Mouse (Mus musculus) left cerebral cortex, adult 2 months (tissue): ENCODE data around the gene Dhx16. TPM values are rescaled to one million over a fixed set of nuclear protein-coding genes. Genes with fewer than 3 reads are reported as not detected.
"Not testable (repeated sequence)": the region's sequence is repeated elsewhere in the genome, so short reads cannot be mapped to it uniquely, and the experiment has no call there.

Experiments used
- DNase-seq, 2 experiments: peaks; one replicate each; pipeline ENCODE4 v3.0.0; 2021 to 2022; ENCODE audit warnings: low spot score in 2 of 2, mixed read lengths in 1 of 2; ENCODE audit errors: extremely low spot score in 1 of 2
- H3K27ac ChIP-seq: fragments of 200-600 bp; 2 replicates; pipeline ENCODE4 v1.8.1; 2022
- H3K4me3 ChIP-seq: fragments of 200-600 bp; 2 replicates; pipeline ENCODE4 v1.8.1; 2022
- CTCF ChIP-seq: fragments of 200-600 bp; IDR thresholded peaks from 2 replicates; pipeline ENCODE4 v1.8.1; 2022; ENCODE audit warnings: antibody characterized with exemption, mild to moderate bottlenecking, moderate library complexity
- intact Hi-C: fragments of 180-260 bp; cut with DNase I; formaldehyde crosslinking; loops from one replicate; pipeline ENCODE4 v1.15.1; 2025
- microRNA-seq, 2 experiments: library from miRNA; unstranded; fragments of <30 nt; microRNA quantifications; one replicate each; pipeline ENCODE4 v1.2.0; 2021
- total RNA-seq, 2 experiments: library from RNA; stranded (reverse); gene quantifications; 2 replicates each; pipeline ENCODE4 v1.2.3; 2021

Gene Dhx16
- total RNA-seq, 2 experiments from 2014 or later: 30.0 to 39.7 TPM

DNA sequence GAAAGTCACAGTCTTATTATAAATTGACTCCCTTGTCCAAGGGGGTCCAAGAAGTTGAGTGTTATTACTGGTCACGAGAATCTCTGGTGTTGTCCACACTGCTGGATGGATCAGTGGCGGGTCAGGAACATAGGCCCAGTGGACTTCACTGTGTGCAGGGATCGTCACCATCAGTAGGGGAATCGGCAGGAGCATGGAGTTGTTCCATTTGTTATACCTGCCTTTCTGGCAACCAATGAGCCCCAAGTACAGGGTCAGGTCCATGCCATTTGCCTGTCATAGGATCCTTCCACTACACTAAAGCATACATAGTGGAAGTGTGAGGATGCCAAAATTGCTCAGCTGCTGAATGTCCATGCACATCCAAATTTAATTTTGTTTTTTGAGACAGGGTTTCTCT lies 53.0 kb downstream of the Dhx16 start:
- H3K27ac ChIP-seq: no peak overlapping the region
- intact Hi-C loops: loop anchor here (10.0 kb wide), 1 partner anchor 132 kb away; no protein-coding TSS in a partner anchor
- H3K4me3 ChIP-seq: no peak overlapping the region
- no peak for DNase-seq
- TF ChIP-seq CTCF: no peak

DNA sequence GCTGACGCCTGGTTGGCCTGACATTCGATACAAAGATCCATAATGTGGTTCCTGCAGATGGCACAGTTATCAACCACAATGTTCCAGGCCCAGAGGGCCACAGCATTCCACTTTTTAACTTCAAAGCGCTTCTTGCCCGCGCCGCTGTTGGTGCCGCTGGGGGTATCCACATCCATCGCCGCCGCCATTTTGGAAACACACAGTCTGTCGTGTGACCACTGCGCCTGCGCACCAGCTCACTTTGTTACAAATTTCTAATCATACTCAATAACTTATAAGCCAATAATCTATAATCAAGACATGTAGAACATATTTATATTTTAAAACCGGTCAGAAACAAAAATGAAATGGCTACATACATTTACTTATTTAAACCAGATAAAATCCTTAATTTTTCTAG lies 56.1 kb downstream of the Dhx16 start:
- not testable (repeated sequence) for H3K4me3 ChIP-seq, DNase-seq, H3K27ac ChIP-seq
- intact Hi-C loops: loop anchor here (5.0 to 10.0 kb wide), 3 partner anchors 37 to 257 kb away; partner anchors contain the start of gene H2-T3

- DNase-seq: no peak
- H3K27ac ChIP-seq: no peak overlapping the region
- TF ChIP-seq CTCF: peak; percentile 85
- intact Hi-C loops: loop anchor here (1.0 to 10.0 kb wide), 4 partner anchors 34 to 254 kb away; partner anchors contain the start of gene H2-T3
- H3K4me3 ChIP-seq: no peak overlapping the region
Measured at GRCm38 (mm10) chr17:35937700-35938348, 58.2 kb downstream of the Dhx16 start.

- no peak for TF ChIP-seq CTCF
- intact Hi-C loops: loop anchor here (5.0 to 10.0 kb wide), 3 partner anchors 33 to 253 kb away; partner anchors contain the start of gene H2-T3
- Histone ChIP-seq H3K4me3 (no peak overlapping the region), H3K27ac (no peak overlapping the region)
- DNase-seq: no peak
Measured at GRCm38 (mm10) chr17:35939108-35939507, 59.5 kb downstream of the Dhx16 start.

GRCm38 (mm10) chr17:35939941-35940340 lies 60.3 kb downstream of the Dhx16 start:
- H3K27ac ChIP-seq: no peak overlapping the region
- H3K4me3 ChIP-seq: no peak overlapping the region
- intact Hi-C loops: loop anchor here (5.0 to 10.0 kb wide), 3 partner anchors 32 to 252 kb away; partner anchors contain the start of gene H2-T3
- TF ChIP-seq CTCF: no peak
- no peak for DNase-seq

Small RNA genes lying within 50 kb of the gene (microRNA-seq; reads per million reads assigned to microRNA genes)
- gene Gm28033 (0.24 to 0.73 reads per million in 2 experiments), gene Mir1894 (0.24 to 0.49 reads per million in 2 experiments)

Other genes with a start within 250 kb of the Dhx16 start
- not detected for gene Mucl3, start 236.1 kb upstream of the Dhx16 start, total RNA-seq
- gene Vars2, start 212.2 kb upstream of the Dhx16 start, total RNA-seq: 10 to 100 TPM; 33.2 to 42.6 TPM
- 10 to 100 TPM; 34.5 to 35.9 TPM for gene Gtf2h4, start 206.1 kb upstream of the Dhx16 start, total RNA-seq
- 10 to 100 TPM; 47.2 to 47.8 TPM for gene Ddr1, start 175.2 kb upstream of the Dhx16 start, total RNA-seq
- 10 to 100 TPM; 14.7 to 17.5 TPM for gene Ier3, start 58.1 kb upstream of the Dhx16 start, total RNA-seq
- gene Flot1, start 56.6 kb upstream of the Dhx16 start, total RNA-seq: 100 to 1,000 TPM; 137 to 144 TPM
- 100 to 1,000 TPM; 417 to 433 TPM for gene Tubb5, start 41.5 kb upstream of the Dhx16 start, total RNA-seq
- 10 to 100 TPM; 14.6 to 17.8 TPM for gene Mdc1, start 38.3 kb upstream of the Dhx16 start, total RNA-seq
- 1 to 10 TPM; 2.1 to 4.1 TPM for gene Nrm, start 18.5 kb upstream of the Dhx16 start, total RNA-seq
- 10 to 100 TPM in 1 of 2 experiments, 1 to 10 TPM in 1; 8.5 to 10.8 TPM for gene Ppp1r18, start 14.2 kb upstream of the Dhx16 start, total RNA-seq
- 10 to 100 TPM; 58.9 to 59.3 TPM for gene 2310061I04Rik, start 17.6 kb downstream of the Dhx16 start, total RNA-seq
- 10 to 100 TPM; 51.8 to 63.6 TPM for gene Atat1, start 30.3 kb downstream of the Dhx16 start, total RNA-seq
- gene Mrps18b, start 36.6 kb downstream of the Dhx16 start, total RNA-seq: 10 to 100 TPM; 38.0 to 44.3 TPM
- gene Ppp1r10, start 36.6 kb downstream of the Dhx16 start, total RNA-seq: 10 to 100 TPM; 68.8 to 70.6 TPM
- gene Abcf1, start 89.9 kb downstream of the Dhx16 start, total RNA-seq: 10 to 100 TPM; 70.4 to 72.6 TPM
- gene Gnl1, start 100.0 kb downstream of the Dhx16 start, total RNA-seq: 100 to 1,000 TPM; 186 TPM
- gene Prr3, start 100.4 kb downstream of the Dhx16 start, total RNA-seq: 10 to 100 TPM; 40.8 to 43.9 TPM
- gene H2-T24, start 140.7 kb downstream of the Dhx16 start, total RNA-seq: 1 to 10 TPM; 1.1 to 2.5 TPM
- 10 to 100 TPM; 13.6 to 17.2 TPM for gene H2-T23, start 153.0 kb downstream of the Dhx16 start, total RNA-seq
- 10 to 100 TPM; 13.7 to 14.8 TPM for gene H2-T22, start 162.9 kb downstream of the Dhx16 start, total RNA-seq
- not detected for gene Gm6034, start 163.1 kb downstream of the Dhx16 start, total RNA-seq
- gene Gm11127, start 178.6 kb downstream of the Dhx16 start, total RNA-seq: 1 to 10 TPM; 1.1 to 1.5 TPM
- not detected for gene Gm19684, start 241.9 kb downstream of the Dhx16 start, total RNA-seq
- not detected for gene Gm7030, start 249.6 kb downstream of the Dhx16 start, total RNA-seq